Mouse (Mus musculus) kidney, postnatal 14 days (tissue): ENCODE results near the gene Fer.

Experiments
- DNase-seq: peaks from one replicate; pipeline ENCODE4 v3.0.0; 2022; ENCODE audit warnings: mixed read lengths

The Fer gene

GRCm38 (mm10) chr17:64167731-64168130, 304.9 kb downstream of the Fer start:
- DNase-seq: no peak

- no peak for DNase-seq
Measured at GRCm38 (mm10) chr17:64170019-64170418, 307.2 kb downstream of the Fer start.

GRCm38 (mm10) chr17:64172474-64172873, 309.6 kb downstream of the Fer start:
- DNase-seq: no peak

- DNase-seq: no peak
Measured at GRCm38 (mm10) chr17:64180546-64180945, 317.7 kb downstream of the Fer start.

- DNase-seq: no peak
Measured at GRCm38 (mm10) chr17:64181291-64181690, 318.4 kb downstream of the Fer start.

- no peak for DNase-seq
Measured at GRCm38 (mm10) chr17:64182599-64182998, 319.7 kb downstream of the Fer start.

- DNase-seq: no peak
Measured at GRCm38 (mm10) chr17:64183196-64183595, 320.3 kb downstream of the Fer start.
